Mouse (Mus musculus) right cerebral cortex, postnatal 36 days (tissue): Measurements from ENCODE around the gene Sorbs1.
A peak's percentile ranks its signal among the peaks of the same experiment; 100 is the strongest.
"Not testable (repeated sequence)": the region's sequence is repeated elsewhere in the genome, so short reads cannot be mapped to it uniquely, and the experiment has no call there.

Source experiments
- DNase-seq, 2 experiments: peaks; one replicate each; pipeline ENCODE4 v3.0.0; 2022; ENCODE audit warnings: low spot score in 2 of 2, mixed read lengths in 1 of 2

Sorbs1 gene

DNA sequence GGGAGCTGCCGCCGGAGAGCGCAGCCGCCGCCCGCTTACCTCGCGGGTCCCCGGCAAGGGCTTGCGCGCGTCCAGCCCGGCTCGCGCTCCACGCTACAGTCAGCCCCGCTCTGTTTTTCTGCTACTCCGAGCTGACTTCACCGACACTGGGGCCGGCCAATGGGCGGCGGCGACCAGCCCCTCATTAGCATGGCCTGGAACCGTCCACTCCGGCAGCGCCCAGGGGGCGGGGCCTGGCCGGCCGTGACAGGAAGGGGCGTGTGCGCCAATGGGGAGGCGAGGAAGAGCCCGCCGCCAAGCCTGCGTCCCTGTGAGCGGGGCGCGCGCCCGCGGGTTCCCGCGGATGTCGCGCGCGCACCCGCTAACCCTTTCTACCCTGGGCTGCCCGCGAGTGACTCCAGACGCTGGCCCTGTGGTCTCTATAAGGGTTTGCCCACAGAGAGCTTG is at the start of gene Sorbs1:
Gene Sorbs1, minus strand, starts transcription at position 148 of the 447 bp plus-strand sequence.
- peak; percentile 95 for DNase-seq

DNA sequence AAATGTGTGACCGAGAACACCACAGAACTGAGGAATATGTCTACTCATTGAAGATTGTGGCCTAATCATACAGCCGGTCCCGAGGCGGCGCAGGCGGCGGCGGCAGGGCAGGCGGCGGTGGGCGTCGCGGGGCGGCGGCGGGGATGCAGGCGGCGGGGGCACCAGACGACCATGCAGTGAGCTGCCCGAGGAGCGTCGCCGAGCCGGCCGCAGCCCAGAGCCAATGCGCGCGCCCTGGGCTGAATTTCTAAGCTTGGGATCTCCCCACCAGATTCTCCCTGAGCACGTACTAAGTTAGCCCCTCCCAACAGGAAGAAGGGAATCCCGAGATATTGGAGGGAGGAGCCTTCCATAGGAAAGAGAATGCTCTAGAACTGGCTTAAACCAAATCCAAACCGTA is 47.9 kb upstream of the Sorbs1 start:
- not testable (repeated sequence) for DNase-seq

DNA sequence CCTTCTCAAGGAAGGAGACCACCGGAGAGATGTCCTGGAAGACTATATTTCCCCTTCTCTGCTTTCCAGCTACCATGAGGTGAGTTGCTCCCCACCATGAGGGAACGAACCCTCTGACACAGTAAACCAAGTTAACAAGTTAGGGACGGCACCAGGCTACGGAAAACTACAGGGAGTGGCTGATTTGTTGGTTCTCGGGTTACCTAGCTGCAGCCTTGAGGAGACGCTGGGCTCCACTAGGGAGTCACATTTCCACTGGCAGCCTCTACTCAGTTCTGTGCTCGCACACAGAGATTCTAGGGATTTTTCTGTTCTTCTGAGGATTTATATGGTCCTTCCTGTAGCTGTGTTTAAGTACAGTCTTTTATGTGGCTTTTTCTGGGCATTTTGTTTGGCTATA is 42.5 kb upstream of the Sorbs1 start:
- no peak for DNase-seq

DNA sequence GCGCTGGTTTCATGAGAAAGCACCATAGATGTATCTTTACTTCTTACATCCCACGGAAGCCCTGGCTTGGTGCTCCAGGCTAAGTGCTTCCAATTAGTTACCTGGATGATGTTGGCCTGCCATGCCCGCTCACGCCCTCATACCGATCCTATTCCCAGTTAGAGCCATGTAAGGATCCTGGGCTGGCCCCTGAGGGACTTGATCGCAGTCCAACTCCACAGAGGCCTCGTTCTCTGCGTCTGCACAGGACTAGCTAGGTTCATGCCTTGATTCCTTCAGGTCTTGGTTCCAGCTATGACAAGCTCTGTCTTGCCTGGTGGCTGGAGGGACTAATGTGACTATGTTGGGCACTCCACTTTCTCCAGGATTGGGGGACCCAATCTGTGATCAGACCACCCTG is 41.6 kb upstream of the Sorbs1 start:
- DNase-seq, result no peak

DNA sequence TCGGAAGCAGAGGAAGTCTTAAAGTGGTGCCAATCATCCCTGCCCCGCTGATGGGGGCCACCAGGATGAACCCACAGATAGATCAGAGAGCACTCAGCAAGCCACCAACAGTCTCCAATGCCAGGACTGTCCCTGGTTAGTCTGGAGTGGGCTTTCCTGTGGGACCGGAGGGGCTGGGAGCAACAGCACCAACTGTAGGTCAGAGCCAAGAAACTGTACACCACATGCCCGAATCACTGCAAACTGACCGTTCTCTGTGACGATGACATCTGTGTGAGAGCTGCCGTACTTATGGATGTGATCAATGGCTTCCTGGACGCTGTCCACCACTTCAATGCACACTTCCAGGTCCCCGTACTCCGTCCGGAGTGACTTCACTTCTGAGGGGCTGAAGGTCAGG is 40.8 kb upstream of the Sorbs1 start:
- no peak for DNase-seq

DNA sequence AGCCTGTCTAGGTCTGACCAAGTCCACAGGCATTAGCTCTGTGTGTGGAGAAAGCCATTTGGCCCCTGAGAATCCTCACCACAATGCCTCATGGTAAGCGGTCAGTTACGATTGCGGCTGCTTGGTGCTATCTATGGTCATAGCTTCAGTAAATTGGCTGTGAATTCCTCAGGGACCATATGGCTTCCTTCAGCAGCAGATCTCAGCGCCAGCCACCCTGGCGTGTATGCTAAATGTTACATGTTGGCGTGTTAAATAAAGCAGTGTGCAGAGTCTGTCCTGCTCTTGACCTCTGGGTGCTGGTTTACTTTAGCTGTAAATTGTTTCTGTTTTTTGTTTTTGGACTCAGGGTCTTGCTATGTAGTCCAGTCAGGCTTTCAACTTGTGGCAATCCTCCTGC is 40.3 kb upstream of the Sorbs1 start:
- DNase-seq, result no peak

DNA sequence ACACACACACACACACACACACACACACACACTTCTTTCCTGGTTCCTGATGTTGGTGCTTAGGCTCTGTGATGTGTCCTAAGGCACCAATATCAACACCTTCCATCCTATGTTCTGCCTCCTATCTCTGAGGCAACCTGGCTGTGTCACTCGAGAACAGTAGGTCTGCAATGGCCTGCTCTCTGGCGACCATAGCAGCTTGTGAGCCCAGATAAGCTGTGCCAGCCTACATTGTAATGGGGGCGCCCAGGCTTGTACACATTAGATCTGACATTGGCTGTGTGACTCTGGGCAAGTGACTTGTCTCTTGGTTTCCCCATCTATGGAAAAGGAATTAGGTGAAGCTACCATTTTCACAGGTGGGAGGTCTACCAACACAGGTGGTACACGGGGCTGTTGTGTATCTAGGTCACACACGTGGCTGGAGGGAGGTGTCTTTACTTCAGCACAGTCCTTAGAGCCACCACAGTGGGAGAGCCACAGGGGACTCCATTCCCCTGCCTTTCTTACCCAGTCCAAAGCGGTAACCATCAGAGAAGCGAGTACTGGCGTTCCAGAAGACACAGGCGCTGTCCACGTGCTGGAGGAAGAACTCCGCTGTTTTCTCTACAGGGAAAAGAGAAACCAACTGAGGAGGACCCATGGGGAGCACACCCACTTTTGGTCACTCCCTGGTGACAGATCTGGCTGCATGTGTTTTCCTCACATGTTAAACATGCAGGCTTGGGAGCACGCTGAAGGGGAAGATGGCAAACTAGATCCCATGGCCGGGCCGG is 39.6 kb upstream of the Sorbs1 start:
- no peak for DNase-seq

DNA sequence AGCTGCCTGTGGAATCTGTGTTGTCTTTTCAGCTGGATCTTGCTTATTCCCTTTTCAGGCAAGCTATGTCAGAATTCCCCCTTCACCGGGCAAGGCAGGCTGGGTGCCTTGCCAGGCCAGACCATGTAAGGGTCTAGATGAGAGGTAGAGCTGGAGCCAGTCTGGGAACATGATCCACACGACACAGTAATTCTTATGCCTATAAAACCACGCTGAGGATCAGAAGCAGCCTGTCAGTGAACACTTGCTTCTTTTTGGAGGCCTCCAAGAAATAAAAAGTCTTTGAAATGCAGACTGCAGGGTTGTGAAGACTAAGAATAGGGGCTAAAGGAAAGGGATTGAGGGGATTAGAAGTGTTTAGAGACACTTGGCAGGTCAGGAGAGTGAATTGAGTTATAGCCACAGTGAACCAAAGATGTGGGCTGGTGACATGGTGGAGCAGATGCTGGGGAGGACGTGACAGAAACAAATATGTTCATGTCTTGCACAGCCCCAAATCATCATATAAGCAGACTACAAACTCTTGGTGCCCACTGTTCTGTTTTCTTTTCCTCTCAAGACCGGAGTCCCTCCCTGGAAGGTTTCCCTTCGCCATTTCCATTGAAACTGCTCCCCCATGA is 36.0 kb upstream of the Sorbs1 start:
- DNase-seq, result no peak

DNA sequence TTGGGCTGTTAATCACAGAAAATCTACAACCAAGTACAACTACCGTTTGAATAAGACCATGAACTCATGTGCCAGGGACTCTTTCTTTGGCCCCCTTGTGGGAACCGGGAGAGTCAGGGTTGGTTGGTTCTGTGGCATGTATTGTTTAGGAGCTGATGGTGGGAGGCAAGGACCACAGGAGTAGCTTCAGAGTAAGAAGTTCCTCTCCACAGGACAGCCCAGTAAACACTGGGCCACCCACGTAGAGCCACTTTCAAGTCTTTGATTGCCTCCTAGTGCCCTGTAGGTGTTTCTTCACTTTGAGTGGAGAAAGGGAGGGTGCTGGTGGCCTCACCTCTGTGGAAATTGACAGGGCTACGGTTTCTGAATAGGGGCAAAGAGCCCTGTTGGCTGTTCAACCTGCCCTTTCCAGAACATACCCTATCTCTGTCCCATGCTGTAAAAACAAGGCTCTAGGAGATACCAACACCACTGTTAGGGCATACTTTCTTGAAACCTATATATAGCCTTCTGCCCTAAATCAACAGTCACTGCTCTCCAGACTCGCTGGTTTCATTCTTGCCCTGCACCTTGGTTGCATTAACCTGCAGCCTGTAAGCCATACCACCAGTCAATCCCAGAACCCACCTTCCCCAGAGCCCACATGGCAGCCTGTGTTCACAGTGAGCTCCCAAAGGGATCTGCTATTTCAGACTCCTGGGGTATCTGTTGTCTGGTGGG is 35.4 kb upstream of the Sorbs1 start:
- no peak for DNase-seq

DNA sequence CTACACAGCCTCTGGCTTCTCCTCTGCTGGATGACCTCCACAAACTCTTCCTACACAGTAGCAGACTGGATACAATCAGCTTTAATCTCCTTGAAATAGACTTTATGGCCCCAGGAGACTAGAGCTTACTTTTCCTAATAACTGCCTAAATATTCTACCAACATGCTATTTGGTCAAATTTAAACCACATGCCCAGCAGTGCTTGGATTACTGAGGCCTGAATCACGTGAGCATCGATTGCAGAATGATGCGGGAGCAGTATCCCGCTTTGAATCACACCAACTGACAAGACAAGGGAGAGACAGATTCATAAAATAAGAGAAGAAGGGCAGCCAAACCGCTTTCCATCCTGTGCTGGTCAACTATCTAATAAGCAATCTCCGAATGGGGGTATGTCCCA is 34.8 kb upstream of the Sorbs1 start:
- no peak for DNase-seq

DNA sequence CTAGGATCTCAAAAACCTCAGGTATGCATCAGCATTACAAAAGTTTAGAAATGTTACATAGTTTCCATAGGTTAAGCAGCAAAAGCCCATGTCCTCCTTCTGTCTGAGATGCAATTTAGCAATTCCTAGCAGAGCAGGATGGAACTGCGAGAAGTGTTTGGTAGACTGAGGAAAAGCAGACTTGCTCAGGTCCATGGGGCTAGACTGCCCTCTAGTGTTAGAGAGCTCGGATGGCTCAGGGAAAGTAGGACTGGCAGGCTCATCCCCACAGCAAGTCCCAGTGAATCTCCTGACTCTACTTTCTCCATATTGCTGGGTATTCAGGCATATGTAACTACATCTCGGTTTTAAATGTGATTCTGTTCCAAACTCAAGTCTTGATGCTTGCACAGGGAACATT is 31.3 kb upstream of the Sorbs1 start:
- DNase-seq, result peak in 1 of 2 experiments; percentile 21

DNA sequence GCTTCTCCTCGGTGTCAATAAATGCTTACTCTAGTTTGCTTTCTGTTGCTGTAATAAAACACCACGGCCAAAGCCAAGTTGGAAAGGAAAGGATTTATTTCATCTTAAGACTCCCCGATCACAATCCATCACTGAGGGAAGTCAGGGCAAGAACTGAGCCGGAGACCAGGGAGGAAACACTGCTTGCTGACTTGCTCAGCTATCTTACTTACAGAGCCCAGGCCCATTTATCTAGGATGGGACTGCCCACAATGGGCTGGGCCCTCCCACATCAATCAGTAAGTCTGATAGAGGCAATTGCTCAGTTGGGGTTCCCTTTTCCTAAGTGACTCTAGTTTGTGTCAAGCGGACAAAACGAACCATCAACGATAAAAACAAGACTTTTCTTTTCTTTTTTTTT is 29.2 kb upstream of the Sorbs1 start:
- no peak for DNase-seq

DNA sequence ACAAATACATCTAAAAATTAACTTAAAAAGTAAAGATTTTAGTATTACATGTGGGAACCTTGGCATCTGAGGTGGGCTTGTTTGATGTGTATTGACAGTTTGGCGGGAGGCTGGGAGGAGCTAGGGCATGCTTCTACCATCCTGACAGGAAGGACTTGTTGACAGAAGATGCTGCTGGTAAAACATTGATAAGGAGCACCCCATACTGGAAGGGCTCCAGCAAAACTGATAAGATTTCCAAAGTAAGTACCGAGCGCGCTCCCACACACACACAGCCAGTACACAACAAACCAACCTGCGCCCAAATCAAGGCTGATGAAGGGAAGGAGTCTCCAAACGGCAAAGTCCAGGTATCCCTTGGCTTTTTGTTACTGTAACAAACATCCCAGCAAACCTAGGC is 22.9 kb upstream of the Sorbs1 start:
- no peak for DNase-seq

DNA sequence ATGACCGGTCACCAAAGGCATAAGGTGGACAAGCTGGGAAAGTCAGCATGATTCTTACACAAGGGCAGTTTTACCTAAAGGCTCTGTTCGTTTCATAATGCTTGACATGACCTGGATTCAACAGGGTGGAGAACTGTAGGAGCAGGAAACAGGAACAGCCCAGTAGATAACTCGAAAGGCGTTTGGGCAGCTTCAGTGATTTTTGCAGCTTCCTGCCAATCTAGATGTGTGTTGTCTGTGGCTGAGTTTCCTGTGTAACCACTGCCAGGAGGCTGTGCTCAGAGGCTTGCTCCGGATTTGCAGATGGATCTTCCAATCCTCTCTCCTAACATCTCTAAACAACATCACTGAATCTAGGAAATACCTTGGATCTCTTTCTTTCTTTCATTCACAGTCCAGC is 18.9 kb upstream of the Sorbs1 start:
- DNase-seq, result no peak

DNA sequence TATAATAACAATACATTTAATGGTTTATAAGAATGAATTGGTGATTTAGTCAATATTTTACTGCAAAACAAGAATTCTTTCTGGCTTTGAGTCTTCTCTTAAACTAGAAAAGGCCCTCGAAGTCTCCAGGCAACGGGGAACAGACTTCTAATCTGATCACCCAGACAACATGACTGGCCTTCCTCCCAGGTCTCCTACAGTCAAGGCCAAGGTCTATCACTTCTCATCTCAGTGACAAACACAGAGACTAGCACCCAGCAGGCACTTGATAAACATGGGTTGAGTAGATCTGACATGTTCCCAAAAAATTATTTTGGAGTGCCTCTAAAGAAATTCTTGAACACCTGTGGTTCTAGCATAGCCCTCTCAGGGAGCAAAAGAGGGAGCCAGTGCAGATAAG is 16.7 kb upstream of the Sorbs1 start:
- DNase-seq, result no peak

DNA sequence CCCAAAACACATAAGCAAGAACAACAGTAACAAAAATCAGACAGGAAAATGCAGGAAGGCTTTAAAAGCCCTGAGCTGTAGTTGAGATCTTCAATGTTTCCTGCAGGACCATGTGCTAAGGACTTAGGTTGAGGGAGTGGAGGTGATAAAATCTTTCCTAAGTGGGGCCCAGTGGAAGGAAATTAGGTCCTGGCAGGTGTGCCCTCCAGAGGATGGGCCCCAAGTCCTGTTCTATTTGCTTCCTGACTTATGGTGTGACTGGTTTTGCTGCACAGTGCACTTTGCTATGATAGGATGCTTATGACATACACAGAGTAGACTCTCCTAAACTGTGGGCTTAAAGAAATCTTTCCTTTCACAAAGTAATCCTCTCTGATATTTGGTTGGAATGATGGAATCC is 14.7 kb upstream of the Sorbs1 start:
- no peak for DNase-seq

DNA sequence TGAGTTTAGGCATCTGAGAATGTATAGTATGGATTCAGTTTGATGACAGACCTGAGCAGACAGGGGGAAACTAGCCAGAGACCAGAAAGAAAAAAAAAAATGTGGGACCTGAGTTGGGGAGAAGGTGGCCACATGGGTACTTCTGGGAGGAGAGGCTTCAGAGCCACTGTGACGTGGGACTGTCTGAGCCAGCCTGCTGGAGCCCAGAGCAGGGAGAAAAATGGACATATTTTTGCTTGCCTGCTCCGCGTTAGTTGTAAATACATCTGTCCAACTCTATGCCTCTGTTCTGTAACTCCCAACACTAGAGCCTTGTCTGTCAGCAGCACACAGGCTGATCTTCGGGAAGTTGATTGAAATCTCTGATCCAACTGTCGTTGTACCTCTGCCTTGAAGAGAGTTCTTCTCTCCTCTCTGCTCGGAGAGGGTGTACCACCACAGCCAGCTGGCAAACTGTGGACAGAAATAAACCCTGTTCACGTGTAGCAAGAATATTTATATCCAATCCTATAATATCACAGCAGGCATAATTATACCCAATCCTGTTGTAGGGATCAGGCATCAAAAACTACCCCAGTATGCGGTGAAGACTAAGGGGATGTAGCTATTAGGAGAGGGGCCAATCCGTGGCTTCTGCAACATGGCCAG is 12.9 kb upstream of the Sorbs1 start:
- DNase-seq, result no peak

DNA sequence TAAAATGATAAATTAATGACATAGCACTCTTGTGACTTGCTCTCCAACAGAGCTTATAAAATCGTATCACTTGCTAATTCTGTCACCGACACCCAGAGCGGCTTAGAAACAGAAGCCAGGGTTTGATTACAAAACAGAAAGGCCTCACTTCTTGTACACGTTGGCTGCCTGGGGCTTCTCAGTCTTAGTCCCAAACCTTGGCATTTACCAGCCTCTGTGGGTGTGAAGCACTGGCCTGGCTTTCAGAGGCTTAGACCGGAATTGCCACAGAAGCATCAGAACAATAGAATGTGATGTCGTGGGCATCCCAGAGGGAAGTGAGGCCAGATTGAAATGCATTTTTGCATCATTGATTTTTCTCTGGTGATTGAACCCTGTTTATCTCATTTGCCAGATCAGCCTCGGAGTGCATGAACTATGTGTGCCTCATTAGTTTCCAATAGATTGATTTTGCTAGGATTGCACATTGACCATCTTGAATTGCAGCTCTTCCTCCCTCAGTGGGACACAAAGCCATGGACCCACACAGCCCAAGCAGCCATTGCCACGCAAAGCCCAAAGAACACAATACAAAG is 9.9 kb upstream of the Sorbs1 start:
- no peak for DNase-seq

DNA sequence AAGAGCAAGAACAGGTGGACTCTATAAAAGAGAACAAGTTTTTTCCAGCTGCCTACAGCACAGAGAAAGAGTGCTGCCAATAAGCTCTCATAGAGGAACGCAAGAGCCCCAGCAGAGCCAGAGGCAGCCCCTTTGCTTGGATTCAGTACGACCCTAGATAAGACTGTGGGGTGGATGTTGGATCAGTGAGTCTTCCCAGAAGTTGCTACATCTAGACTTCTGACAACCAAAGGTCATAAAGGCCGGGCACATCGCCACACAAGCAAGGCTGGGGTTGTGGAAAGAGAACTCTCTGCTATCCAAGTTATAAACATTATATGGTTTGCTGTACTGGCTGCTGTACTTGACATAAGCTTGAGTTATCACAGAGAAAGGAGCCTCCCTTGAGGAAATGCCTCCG is 6.8 kb upstream of the Sorbs1 start:
- DNase-seq, result no peak

DNA sequence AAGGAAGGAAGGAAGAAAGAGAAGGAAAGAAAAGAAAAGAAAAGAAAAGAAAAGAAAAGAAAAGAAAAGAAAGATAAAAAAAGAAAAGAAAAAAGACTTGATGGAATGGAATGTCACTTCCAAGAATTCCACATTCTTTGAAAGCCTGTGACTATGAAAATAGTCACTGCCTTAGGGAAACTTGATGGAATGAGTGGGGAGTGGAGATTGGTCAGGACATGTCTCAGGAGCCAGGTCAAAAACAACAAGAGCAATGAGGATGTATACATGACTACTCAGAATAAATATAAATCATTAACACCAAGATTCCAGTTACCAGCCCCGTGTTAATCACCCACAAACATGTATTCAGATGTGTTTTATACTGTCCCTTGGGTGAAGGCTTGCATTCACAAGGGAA is 5.1 kb upstream of the Sorbs1 start:
- no peak for DNase-seq

DNA sequence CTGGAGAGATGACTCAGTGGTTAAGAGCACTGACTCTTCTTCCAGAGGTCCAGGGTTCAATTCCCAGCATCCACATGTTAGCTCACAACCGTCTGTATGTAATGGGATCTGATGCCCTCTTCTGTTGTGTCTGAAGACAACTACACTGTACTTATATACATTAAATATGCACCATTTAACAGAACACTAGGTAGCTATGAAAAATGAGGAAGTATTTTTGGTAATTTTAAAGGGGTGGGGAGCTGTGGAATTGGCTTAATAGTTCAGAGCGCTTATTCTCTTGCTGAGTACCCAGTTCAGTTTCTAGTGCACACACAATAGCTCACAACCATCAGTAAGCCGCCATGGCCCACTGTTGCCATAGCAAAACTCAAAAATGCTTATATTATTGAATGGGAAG is 2.0 kb upstream of the Sorbs1 start:
- no peak for DNase-seq

DNA sequence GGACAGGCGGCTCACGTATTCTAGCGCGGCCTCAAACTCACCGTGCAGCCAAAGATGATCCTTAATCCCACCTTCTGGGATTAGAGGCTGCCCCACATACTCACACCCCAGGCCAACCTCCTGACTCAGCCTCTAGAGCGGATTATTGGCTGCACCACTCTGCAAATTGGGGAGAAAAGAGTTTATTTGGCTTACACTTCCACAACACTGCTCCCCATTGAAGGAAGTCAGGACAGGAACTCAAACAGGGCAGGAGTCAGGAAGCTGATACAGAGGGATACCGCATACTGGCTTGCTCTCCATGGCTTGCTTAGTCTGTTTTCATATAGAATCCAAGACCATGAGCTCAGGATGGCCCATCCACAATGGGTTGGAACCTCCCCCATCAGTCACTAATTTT is 797 bp upstream of the Sorbs1 start:
- DNase-seq, result no peak
